Mouse (Mus musculus) c-Kit-positive CD71-negative TER-119-negative erythroid progenitor cells, embryonic 14.5 days (primary cell): ENCODE results near the gene Trank1.

Experiments used
- DNase-seq: peaks from one replicate; pipeline ENCODE4 v3.0.0-alpha.2; 2013; ENCODE audit warnings: low read depth

The Trank1 gene

DNA sequence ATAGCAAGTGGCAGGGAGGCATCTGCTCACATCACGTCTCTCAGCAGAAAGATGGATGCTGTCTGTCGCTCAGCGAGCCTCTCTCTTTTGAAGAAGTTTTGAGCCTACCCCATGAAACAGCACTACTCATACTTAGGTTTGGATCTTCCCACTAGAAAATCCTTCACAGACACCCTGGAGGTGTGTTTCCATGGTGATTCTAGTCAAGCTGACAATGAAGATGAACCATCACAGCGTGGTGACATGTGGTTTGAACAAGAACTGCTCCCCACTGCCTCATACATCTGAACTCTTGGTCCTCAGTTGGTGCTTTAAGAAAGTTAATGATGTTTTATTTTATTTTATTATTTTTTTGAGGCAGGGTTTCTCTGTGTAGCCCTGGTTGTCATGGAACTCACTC lies 114.4 kb downstream of the Trank1 start:
- DNase-seq = no peak

DNA sequence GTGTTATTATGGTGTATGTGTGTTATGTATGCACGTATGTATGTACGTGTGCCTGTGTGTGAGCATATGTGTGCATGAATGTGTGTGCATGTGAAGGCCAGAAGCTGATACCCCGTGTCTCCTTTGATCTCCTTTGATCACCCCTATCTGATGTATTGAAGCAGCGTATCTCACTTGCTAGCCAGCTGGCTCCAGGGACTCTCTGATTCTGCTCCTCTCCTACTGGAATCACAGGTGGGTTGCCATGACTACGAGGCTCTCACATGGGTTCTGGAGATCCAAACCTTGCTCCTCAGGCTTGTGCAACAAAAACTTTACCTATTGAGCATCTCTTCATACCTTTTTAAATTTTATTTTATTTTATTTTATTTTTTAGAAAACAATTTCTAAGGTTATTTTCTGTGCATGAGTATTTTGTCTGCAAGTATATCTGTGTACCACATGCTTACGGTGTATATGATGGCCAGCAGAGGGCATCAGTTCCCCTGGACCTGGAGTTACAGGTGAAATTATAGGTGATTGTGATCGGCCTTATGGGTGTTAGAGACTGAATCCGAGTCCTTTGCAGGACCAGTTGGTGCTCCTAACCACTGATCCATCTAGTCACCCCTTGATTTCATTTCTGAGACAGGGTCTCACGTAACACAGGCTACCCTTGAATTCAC lies 116.5 kb downstream of the Trank1 start:
- DNase-seq = no peak

GRCm38 (mm10) chr9:111428698-111429362 lies 117.3 kb downstream of the Trank1 start:
- DNase-seq = no peak

DNA sequence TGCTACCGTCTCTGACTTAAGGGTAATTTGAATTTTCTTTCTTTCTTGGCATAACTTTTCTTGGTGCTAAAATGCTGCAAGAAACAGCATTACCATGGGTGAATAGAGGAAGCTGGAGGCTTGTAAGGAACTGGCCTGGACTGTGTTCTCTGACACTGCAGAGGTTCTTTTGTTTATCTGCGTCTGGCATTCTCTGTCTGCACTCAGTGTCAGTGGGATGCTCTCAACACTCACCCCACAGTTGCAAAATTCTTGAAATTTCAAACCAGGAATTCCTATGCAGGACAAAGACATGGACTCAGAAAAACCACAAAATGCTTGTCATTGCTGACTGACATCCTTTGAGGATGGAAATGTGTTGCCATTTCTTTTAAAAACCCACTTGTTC lies 117.8 kb downstream of the Trank1 start:
- no peak for DNase-seq

- DNase-seq = no peak
These were observed 123.9 kb downstream of the Trank1 start for GRCm38 (mm10) chr9:111435429-111435828.

DNA sequence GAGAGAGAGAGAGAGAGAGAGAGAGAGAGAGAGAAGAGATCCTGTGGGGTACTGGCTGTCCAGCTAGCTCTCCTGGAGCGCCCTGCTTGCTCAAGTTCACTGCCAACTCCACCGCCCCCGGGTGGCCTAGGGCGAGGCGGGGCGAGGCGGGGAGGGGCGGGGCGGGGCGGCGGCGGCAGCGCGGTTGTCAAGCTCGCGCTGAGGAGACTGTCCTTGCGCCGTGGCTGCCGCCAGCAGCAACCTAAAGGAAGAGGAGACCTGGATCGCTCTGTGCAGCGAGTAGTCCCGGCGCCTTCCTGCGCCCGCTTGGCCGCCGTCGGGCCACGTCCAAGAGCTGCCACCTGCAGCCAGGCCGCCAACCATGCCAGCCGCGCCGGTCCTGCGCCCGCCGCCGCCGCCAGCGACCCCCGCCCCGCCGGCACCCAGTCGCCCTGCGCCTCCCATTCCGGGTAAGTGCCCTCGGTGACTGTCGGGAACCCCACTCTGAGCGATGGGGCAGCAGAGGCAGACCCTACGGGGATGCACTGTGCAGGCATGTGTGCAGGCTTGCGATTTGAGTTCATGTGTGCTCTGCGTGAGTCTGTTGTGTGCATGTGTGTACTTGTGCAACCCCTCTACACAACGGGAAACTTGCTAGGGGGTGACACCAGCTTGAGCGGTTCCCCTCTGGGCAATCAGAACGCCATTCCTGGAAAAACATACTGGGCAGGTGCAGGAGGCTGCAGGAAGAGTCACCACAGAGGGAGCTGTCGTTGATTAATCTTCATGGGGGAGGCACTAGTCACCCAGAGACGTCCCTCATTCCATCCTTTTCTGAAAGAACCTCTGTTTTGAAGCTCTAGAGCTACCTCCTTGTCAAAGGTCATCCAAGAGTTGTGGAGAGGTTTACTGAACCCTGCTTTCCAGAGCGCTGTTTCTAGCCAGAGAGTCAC lies 127.6 kb downstream of the Trank1 start, which contains the start of gene Dclk3:
Gene Dclk3 (plus strand): TSS at position 178 of the 932 bp plus-strand sequence.
- DNase-seq = no peak

- DNase-seq = no peak
These were observed 128.3 kb downstream of the Trank1 start for GRCm38 (mm10) chr9:111439836-111440201.

GRCm38 (mm10) chr9:111440446-111440845 lies 128.9 kb downstream of the Trank1 start:
- DNase-seq = no peak

- no peak for DNase-seq
These were observed 129.6 kb downstream of the Trank1 start for GRCm38 (mm10) chr9:111441151-111441550.
